Mouse (Mus musculus) small intestine, adult 2 months (tissue): Measurements from ENCODE around the gene Cldn34c4. TPM values are rescaled to one million over a fixed set of nuclear protein-coding genes. Genes with fewer than 3 reads are reported as not detected.

ENCODE experiments used
- H3K27ac ChIP-seq: fragments of 200-500 bp; 2 replicates; pipeline ENCODE4 v1.5.1; 2012; ENCODE audit warnings: low read depth, low read length, control low read depth, inconsistent platforms; ENCODE audit not compliant: insufficient read depth
- H3K27me3 ChIP-seq: fragments of 200-500 bp; 2 replicates; pipeline ENCODE4 v1.6.1; 2012; ENCODE audit warnings: mild to moderate bottlenecking, moderate library complexity, low read length, inconsistent platforms; ENCODE audit not compliant: control insufficient read depth, insufficient read depth
- H3K36me3 ChIP-seq: fragments of 200-500 bp; 2 replicates; pipeline ENCODE4 v1.6.1; 2012; ENCODE audit warnings: mild to moderate bottlenecking, low read length, control low read depth, inconsistent platforms; ENCODE audit not compliant: control insufficient read depth, insufficient read depth
- H3K4me1 ChIP-seq: fragments of 200-500 bp; 2 replicates; pipeline ENCODE4 v1.6.1; 2012; ENCODE audit warnings: low read length, inconsistent platforms, mixed read lengths; ENCODE audit not compliant: control insufficient read depth, insufficient read depth, insufficient read length
- H3K4me3 ChIP-seq: fragments of 200-500 bp; 2 replicates; pipeline ENCODE4 v1.5.1; 2012; ENCODE audit warnings: low read depth, mild to moderate bottlenecking, control low read depth, inconsistent platforms, low read length, moderate library complexity
- CTCF ChIP-seq: fragments of 200-500 bp; IDR thresholded peaks from 2 replicates; pipeline ENCODE4 v1.5.1; 2012; ENCODE audit warnings: low read depth, mild to moderate bottlenecking, control low read depth, inconsistent platforms, low read length, moderate library complexity, mixed read lengths; ENCODE audit not compliant: insufficient replicate concordance, insufficient read length; ENCODE audit errors: extremely low read depth
- POLR2A ChIP-seq: fragments of 200-500 bp; IDR thresholded peaks from 2 replicates; pipeline ENCODE4 v1.6.1; 2012; ENCODE audit warnings: low read depth, mild to moderate bottlenecking, control low read depth, inconsistent platforms, low read length, moderate library complexity
- WGBS: fragments of 180-500 bp; shearing (Covaris S2); methylation state at CpG from one replicate; pipeline ENCODE4 v1.1.7; 2018; 5-methylcytosine and 5-hydroxymethylcytosine counted together
- polyA plus RNA-seq: library from polyadenylated mRNA; depleted of rRNA; stranded (reverse); fragments of >200 nt; gene quantifications from 2 replicates; pipeline ENCODE4 v1.2.3, GENCODE M21; 2012; rRNA removed

Gene Cldn34c4
- polyA plus RNA-seq, result not detected in 2 replicates

- Histone ChIP-seq H3K36me3 (no peaks in the 10 kb centered on the region), H3K27me3 (no peaks in the 10 kb centered on the region), H3K4me1 (no peaks in the 10 kb centered on the region), H3K4me3 (no peak within 1 kb of the TSS), H3K27ac (no peak within 1 kb of the TSS)
- WGBS, result 48% methylated on average over 2 of the region's 2 CpGs
- TF ChIP-seq CTCF, result no peak
- no peak for TF ChIP-seq POLR2A
These were observed at the start of gene Cldn34c4 for GRCm38 (mm10) chrX:127736454-127736853. Gene Cldn34c4, minus strand, starts transcription at chrX:127736554.

- no peaks in the 10 kb centered on the region for H3K27me3 ChIP-seq
- 71% methylated on average over 4 of the region's 4 CpGs for WGBS
- TF ChIP-seq POLR2A (no peak), CTCF (no peak)
- no peak overlapping the region for H3K4me3 ChIP-seq
- no peak overlapping the region for H3K27ac ChIP-seq
- no peaks in the 10 kb centered on the region for H3K36me3 ChIP-seq
- H3K4me1 ChIP-seq, result no peaks in the 10 kb centered on the region
These were observed 10.7 kb upstream of the Cldn34c4 start for GRCm38 (mm10) chrX:127747062-127747461.
